Mouse (Mus musculus) left cerebral cortex, adult 8-10 months (tissue): ENCODE results near the gene Slc9a3r1. TPM values are rescaled to one million over a fixed set of nuclear protein-coding genes. Genes with fewer than 3 reads are reported as not detected.

ENCODE experiments used
- DNase-seq, 2 experiments: peaks; one replicate each; pipeline ENCODE4 v3.0.0; 2022; ENCODE audit warnings: low spot score in 2 of 2
- total RNA-seq, 4 experiments: library from RNA; stranded (reverse); gene quantifications; 2 replicates each; pipeline ENCODE4 v1.2.4; 2022

The Slc9a3r1 gene
- total RNA-seq, 4 experiments from 2014 or later: 63.4 to 73.8 (median 67.8) TPM

- DNase-seq: no peak
Measured at GRCm38 (mm10) chr11:115223877-115224276, 60.7 kb downstream of the Slc9a3r1 start.

GRCm38 (mm10) chr11:115224889-115225288, 61.7 kb downstream of the Slc9a3r1 start:
- no peak for DNase-seq

GRCm38 (mm10) chr11:115225301-115225700, 62.2 kb downstream of the Slc9a3r1 start:
- no peak for DNase-seq

- DNase-seq: no peak
Measured at GRCm38 (mm10) chr11:115226811-115227491, 63.8 kb downstream of the Slc9a3r1 start.

- DNase-seq: no peak
Measured at GRCm38 (mm10) chr11:115227640-115228039, 64.5 kb downstream of the Slc9a3r1 start.

GRCm38 (mm10) chr11:115228430-115228829, 65.3 kb downstream of the Slc9a3r1 start:
- no peak for DNase-seq

- DNase-seq: no peak
Measured at GRCm38 (mm10) chr11:115229021-115229930, 66.1 kb downstream of the Slc9a3r1 start.

Other genes with a start within 250 kb of the Slc9a3r1 start
- not detected for gene Cd300lb, start 229.0 kb upstream of the Slc9a3r1 start, total RNA-seq
- not detected for gene Cd300c, start 194.2 kb upstream of the Slc9a3r1 start, total RNA-seq
- gene Cd300ld, start 173.4 kb upstream of the Slc9a3r1 start, total RNA-seq: under 1 TPM in 2 of 4 experiments, not detected in 2; 0.21 to 0.46 TPM
- gene Cd300c2, start 161.5 kb upstream of the Slc9a3r1 start, total RNA-seq: 10 to 100 TPM in 2 of 4 experiments, 1 to 10 TPM in 2; 3.7 to 15.1 (median 8.1) TPM
- gene Cd300ld2, start 147.1 kb upstream of the Slc9a3r1 start, total RNA-seq: not detected
- 1 to 10 TPM in 2 of 4 experiments, under 1 TPM in 1, not detected in 1; 0.46 to 1.6 (median 1.1) TPM for gene Cd300ld4, start 136.3 kb upstream of the Slc9a3r1 start, total RNA-seq
- gene Cd300ld5, start 125.6 kb upstream of the Slc9a3r1 start, total RNA-seq: 1 to 10 TPM; 1.1 to 2.3 (median 1.2) TPM
- 1 to 10 TPM in 2 of 4 experiments, not detected in 2; 1.3 to 2.8 TPM for gene Cd300ld3, start 114.9 kb upstream of the Slc9a3r1 start, total RNA-seq
- gene Cd300e, start 101.2 kb upstream of the Slc9a3r1 start, total RNA-seq: under 1 TPM; 0.16 to 0.74 (median 0.44) TPM
- gene Rab37, start 71.9 kb upstream of the Slc9a3r1 start, total RNA-seq: 1 to 10 TPM; 3.3 to 6.1 (median 4.8) TPM
- gene Cd300lf, start 29.3 kb upstream of the Slc9a3r1 start, total RNA-seq: 1 to 10 TPM in 2 of 4 experiments, under 1 TPM in 2; 0.30 to 2.6 (median 0.83) TPM
- 10 to 100 TPM; 14.0 to 24.5 (median 16.9) TPM for gene Tmem104, start 24.1 kb downstream of the Slc9a3r1 start, total RNA-seq
- gene Nat9, start 24.5 kb downstream of the Slc9a3r1 start, total RNA-seq: 10 to 100 TPM; 27.0 to 33.4 (median 29.6) TPM
- gene Grin2c, start 103.9 kb downstream of the Slc9a3r1 start, total RNA-seq: 10 to 100 TPM; 32.4 to 37.5 (median 36.3) TPM
- 10 to 100 TPM; 15.1 to 20.1 (median 17.5) TPM for gene Fdxr, start 113.7 kb downstream of the Slc9a3r1 start, total RNA-seq
- 10 to 100 TPM; 18.4 to 21.9 (median 20.2) TPM for gene Fads6, start 134.3 kb downstream of the Slc9a3r1 start, total RNA-seq
- gene Otop2, start 143.8 kb downstream of the Slc9a3r1 start, total RNA-seq: 1 to 10 TPM in 3 of 4 experiments, under 1 TPM in 1; 0.91 to 3.2 (median 1.5) TPM
- under 1 TPM; 0.46 to 0.78 (median 0.59) TPM for gene Ush1g, start 158.7 kb downstream of the Slc9a3r1 start, total RNA-seq
- gene Otop3, start 171.4 kb downstream of the Slc9a3r1 start, total RNA-seq: under 1 TPM in 1 of 4 experiments, not detected in 3; 0.26 TPM
- gene Hid1, start 204.4 kb downstream of the Slc9a3r1 start, total RNA-seq: 100 to 1,000 TPM; 103 to 118 (median 107) TPM
- 10 to 100 TPM; 26.1 to 27.7 (median 26.9) TPM for gene Cdr2l, start 218.6 kb downstream of the Slc9a3r1 start, total RNA-seq
- 100 to 1,000 TPM; 118 to 125 (median 120) TPM for gene Mrpl58, start 240.4 kb downstream of the Slc9a3r1 start, total RNA-seq